Mouse (Mus musculus): ENCODE results near the gene Scyl2. TPM values are rescaled to one million over a fixed set of nuclear protein-coding genes. Genes with fewer than 3 reads are reported as not detected.
"Not testable (repeated sequence)": the region's sequence is repeated elsewhere in the genome, so short reads cannot be mapped to it uniquely, and the experiment has no call there.

The Scyl2 gene
- polyA plus RNA-seq, 1 experiment from 2014 or later, result 4.3 TPM

DNA sequence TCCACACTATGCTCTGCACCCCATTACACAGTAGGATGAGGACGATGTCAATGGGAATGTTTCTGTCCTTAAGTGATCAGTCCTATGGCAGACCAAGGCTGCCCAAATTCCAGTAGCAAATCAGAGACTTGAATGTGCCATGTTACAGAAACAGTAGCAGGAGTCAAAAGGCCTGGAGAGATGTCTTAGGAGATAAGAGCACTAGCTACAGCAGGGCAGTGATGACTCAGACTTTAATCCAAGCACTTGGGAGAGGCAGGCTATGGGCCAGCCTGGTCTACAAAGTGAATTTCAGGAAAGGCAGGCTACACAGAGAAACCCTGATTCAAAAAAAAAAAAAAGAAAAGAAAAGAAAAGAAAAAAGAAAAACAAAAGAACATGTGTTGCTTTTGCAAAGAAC, 6.6 kb downstream of the Scyl2 start:
- no peaks in the 10 kb centered on the region for H3K9me3 ChIP-seq (replicated peaks)
- H3K27ac ChIP-seq, result no peak overlapping the region
- no peak overlapping the region for H3K9ac ChIP-seq
- H3K27me3 ChIP-seq, result no peaks in the 10 kb centered on the region
- no peak overlapping the region for H3K4me3 ChIP-seq (replicated peaks)
- ATAC-seq (ENCODE audit: low read depth) (peak; percentile 54; the same call in 1 of the 2 replicates), DNase-seq (no peak)
- 78% methylated on average over 1 of the region's 1 CpGs for WGBS (ENCODE audit: insufficient replicate concordance)
- H3K4me1 ChIP-seq (replicated peaks), result peaks cover 52% of the 10 kb centered on the region
- H3K36me3 ChIP-seq, result peaks cover 16% of the 10 kb centered on the region; the same call in 1 of the 2 replicates
- H3K4me2 ChIP-seq, result no peak overlapping the region

DNA sequence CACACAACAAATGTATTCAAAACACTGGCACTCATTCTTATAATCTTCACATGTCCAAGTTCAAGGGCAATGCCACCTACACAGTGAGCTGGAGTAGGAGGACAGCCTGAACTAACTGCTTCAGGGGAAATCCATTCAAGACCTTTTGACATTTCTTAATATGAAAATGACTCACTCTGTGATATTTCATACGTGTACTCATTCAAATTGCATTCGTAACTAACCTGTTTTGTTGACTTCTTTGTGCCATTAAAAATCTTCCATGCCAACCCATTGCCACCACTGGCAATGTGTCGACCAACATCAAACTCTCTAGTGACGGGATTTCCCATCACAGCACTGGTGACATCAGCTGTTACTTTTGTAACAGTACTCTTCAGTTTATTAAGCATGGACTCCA, 8.0 kb downstream of the Scyl2 start:
- H3K9ac ChIP-seq, result no peak overlapping the region
- no peak for ATAC-seq (ENCODE audit: low read depth)
- no peaks in the 10 kb centered on the region for H3K27me3 ChIP-seq
- H3K4me2 ChIP-seq, result no peak overlapping the region
- H3K4me3 ChIP-seq (replicated peaks), result no peak overlapping the region
- no peaks in the 10 kb centered on the region for H3K9me3 ChIP-seq (replicated peaks)
- WGBS (ENCODE audit: insufficient replicate concordance), result 79% methylated on average over 4 of the region's 4 CpGs
- peaks cover 12% of the 10 kb centered on the region; the same call in 1 of the 2 replicates for H3K36me3 ChIP-seq
- DNase-seq, result no peak
- peaks cover 38% of the 10 kb centered on the region for H3K4me1 ChIP-seq (replicated peaks)
- H3K27ac ChIP-seq, result no peak overlapping the region

- ATAC-seq (ENCODE audit: low read depth), result no peak
- WGBS (ENCODE audit: insufficient replicate concordance), result 84% methylated on average over 4 of the region's 4 CpGs
- no peak overlapping the region for H3K27ac ChIP-seq
Measured at GRCm38 (mm10) chr10:89676609-89677008, 9.5 kb downstream of the Scyl2 start.

GRCm38 (mm10) chr10:89670371-89670770, 15.7 kb downstream of the Scyl2 start:
- DNase-seq; H3K4me1 ChIP-seq (replicated peaks); H3K27me3 ChIP-seq; ATAC-seq (ENCODE audit: low read depth); H3K4me2 ChIP-seq; H3K9me3 ChIP-seq (replicated peaks); H3K27ac ChIP-seq; H3K4me3 ChIP-seq (replicated peaks); H3K36me3 ChIP-seq; H3K9ac ChIP-seq: not testable (repeated sequence)
- WGBS (ENCODE audit: insufficient replicate concordance), result 89% methylated on average over 5 of the region's 5 CpGs

More at GRCm38 (mm10) chr10:89676609-89677008, 9.5 kb downstream of the Scyl2 start:
- H3K9me3 ChIP-seq (replicated peaks), result no peaks in the 10 kb centered on the region
- no peak overlapping the region for H3K4me2 ChIP-seq
- H3K4me1 ChIP-seq (replicated peaks), result peaks cover 25% of the 10 kb centered on the region
- no peak for DNase-seq
- no peak overlapping the region for H3K9ac ChIP-seq
- H3K36me3 ChIP-seq, result peaks cover 10% of the 10 kb centered on the region; the same call in 1 of the 2 replicates
- H3K27me3 ChIP-seq, result no peaks in the 10 kb centered on the region
- no peak overlapping the region for H3K4me3 ChIP-seq (replicated peaks)

DNA sequence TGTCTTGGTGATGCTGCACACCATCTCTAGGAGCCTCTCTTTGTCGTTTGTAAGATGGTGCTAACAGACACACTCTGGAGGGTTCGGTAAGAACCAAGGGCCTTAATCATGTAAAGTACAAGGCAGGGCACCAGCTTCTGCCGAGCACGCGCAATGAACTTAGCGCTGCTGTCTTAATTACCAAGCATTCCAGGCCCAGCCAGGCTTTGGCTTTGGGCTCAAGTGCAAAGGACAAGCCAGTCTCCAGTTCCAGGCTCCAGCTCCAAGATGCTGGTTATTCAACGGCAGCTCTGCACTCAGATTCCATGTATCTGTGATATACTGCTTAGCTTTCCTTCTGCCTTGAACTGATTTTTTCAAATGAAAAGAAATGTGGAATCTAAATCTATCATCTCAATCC, 18.5 kb downstream of the Scyl2 start:
- no peak overlapping the region for H3K4me2 ChIP-seq
- no peak for ATAC-seq (ENCODE audit: low read depth)

DNA sequence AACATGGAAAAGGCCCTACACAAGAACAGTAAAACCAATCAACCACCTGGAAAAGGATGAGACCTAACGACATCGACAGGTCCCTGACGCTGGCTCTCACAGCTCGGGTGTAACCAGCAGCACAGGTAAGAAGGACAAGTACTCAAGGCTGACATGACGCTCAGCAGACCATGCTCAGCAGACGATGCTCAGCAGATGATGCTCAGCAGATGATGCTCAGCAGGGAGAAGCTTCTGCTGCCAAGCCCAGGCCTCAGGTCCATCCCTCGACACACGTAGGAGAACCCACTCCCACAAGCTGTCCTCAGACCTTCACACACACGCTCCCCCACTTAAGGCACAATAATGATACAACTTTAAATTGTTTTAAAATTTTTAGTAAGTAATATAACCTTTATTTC, 20.4 kb downstream of the Scyl2 start:
- ATAC-seq (ENCODE audit: low read depth), result no peak
- Histone ChIP-seq H3K36me3 (peaks cover 28% of the 10 kb centered on the region), H3K4me2 (no peak overlapping the region), H3K4me1 (replicated peaks) (no peaks in the 10 kb centered on the region), H3K9me3 (replicated peaks) (no peaks in the 10 kb centered on the region), H3K4me3 (replicated peaks) (no peak overlapping the region), H3K27ac (no peak overlapping the region), H3K9ac (no peak overlapping the region), H3K27me3 (no peaks in the 10 kb centered on the region)
- WGBS (ENCODE audit: insufficient replicate concordance), result 88% methylated on average over 9 of the region's 9 CpGs
- no peak for DNase-seq

More for the DNA sequence above, 18.5 kb downstream of the Scyl2 start:
- no peak overlapping the region for H3K27ac ChIP-seq
- H3K4me1 ChIP-seq (replicated peaks), result no peaks in the 10 kb centered on the region
- peaks cover 17% of the 10 kb centered on the region; the same call in 1 of the 2 replicates for H3K36me3 ChIP-seq
- 84% methylated on average over 7 of the region's 7 CpGs for WGBS (ENCODE audit: insufficient replicate concordance)
- H3K4me3 ChIP-seq (replicated peaks), result no peak overlapping the region
- H3K9ac ChIP-seq, result no peak overlapping the region
- no peaks in the 10 kb centered on the region for H3K9me3 ChIP-seq (replicated peaks)
- no peak for DNase-seq
- H3K27me3 ChIP-seq, result no peaks in the 10 kb centered on the region

DNA sequence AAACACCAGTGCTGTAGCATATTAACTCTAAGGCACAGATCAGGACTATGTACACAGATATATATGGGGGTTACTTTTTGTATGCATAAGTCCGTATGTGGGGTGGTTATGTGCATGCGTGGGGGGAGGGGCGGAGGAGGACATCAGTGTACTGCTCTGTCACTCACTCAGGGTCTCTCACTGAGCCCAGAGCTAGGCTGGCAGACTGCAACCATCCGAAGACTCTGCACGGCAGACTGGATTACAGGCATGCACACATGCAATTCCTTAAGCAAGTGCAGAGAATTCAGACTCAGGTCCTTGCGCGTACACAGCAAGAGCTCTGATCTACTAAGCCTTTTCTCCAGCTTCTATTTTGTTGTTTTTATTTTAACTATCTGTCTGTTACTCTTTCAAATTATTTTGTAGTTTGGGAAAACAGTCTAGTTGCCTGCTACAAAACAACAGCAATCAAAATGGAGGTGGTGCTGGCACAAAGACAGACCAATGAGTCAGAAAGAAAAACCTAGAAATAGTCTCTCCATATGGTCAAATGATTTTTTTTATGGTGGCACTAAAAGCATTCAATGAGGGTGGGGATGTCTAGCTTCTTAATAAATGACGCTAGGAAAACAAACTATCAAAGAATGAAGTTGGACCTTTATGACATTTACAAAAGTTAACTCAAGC, 21.0 kb downstream of the Scyl2 start:
- Histone ChIP-seq H3K27me3 (no peaks in the 10 kb centered on the region), H3K4me3 (replicated peaks) (no peak overlapping the region), H3K27ac (no peak overlapping the region), H3K9me3 (replicated peaks) (no peaks in the 10 kb centered on the region), H3K4me2 (no peak overlapping the region), H3K36me3 (peaks cover 32% of the 10 kb centered on the region), H3K4me1 (replicated peaks) (no peaks in the 10 kb centered on the region), H3K9ac (no peak overlapping the region)
- ATAC-seq (ENCODE audit: low read depth) (no peak), DNase-seq (no peak)
- WGBS (ENCODE audit: insufficient replicate concordance), result 86% methylated on average over 8 of the region's 8 CpGs

DNA sequence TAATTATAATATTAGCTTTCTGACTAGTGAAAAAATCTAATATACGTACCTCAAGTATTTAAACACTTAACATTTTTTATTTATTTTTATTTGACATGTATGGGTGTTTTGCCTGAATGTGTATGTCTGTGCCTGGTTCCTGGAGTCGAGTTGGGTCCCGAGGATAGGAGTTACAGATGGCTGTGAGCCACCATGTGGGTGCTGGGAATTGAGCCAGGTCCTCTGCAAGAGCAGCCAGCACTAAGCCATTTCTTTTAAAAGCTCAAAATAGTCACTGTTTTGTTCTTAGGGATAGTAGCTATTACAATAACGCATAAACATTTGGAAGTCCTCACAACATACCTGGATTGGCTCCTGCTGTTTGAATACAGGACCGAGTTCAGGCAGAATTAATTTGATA, 29.7 kb downstream of the Scyl2 start:
- no peaks in the 10 kb centered on the region for H3K9me3 ChIP-seq (replicated peaks)
- WGBS (ENCODE audit: insufficient replicate concordance), result 81% methylated on average over 5 of the region's 5 CpGs
- peaks cover 72% of the 10 kb centered on the region for H3K36me3 ChIP-seq
- ATAC-seq (ENCODE audit: low read depth), result no peak
- H3K4me1 ChIP-seq (replicated peaks), result no peaks in the 10 kb centered on the region
- no peak overlapping the region for H3K4me2 ChIP-seq
- no peak for DNase-seq
- H3K27ac ChIP-seq, result no peak overlapping the region
- no peak overlapping the region for H3K4me3 ChIP-seq (replicated peaks)
- H3K27me3 ChIP-seq, result no peaks in the 10 kb centered on the region
- no peak overlapping the region for H3K9ac ChIP-seq

DNA sequence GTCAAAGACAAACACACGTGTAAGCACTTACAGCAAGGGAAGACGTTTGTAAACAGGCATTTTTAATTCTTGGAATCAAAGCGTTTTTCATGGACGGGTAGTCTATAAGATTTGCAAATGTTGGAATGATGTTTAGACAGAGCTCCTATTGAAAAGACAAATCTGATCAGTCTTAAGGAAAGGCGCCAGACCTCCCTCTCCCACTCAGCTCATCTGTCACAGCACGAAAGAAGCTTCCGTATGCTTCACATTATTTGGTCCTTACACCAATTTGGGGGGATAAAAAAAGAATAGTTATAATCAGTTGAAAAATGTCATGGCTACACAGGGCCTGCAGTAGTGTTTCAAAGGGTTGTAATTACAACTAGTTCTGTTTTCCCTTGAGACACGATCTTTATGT, 33.2 kb downstream of the Scyl2 start:
- Histone ChIP-seq H3K4me3 (replicated peaks) (no peak overlapping the region), H3K27ac (no peak overlapping the region), H3K4me2 (no peak overlapping the region), H3K27me3 (no peaks in the 10 kb centered on the region), H3K9ac (no peak overlapping the region), H3K9me3 (replicated peaks) (no peaks in the 10 kb centered on the region), H3K4me1 (replicated peaks) (no peaks in the 10 kb centered on the region), H3K36me3 (peaks cover 72% of the 10 kb centered on the region)
- ATAC-seq (ENCODE audit: low read depth) (no peak), DNase-seq (no peak)
- WGBS (ENCODE audit: insufficient replicate concordance), result 78% methylated on average over 8 of the region's 8 CpGs

DNA sequence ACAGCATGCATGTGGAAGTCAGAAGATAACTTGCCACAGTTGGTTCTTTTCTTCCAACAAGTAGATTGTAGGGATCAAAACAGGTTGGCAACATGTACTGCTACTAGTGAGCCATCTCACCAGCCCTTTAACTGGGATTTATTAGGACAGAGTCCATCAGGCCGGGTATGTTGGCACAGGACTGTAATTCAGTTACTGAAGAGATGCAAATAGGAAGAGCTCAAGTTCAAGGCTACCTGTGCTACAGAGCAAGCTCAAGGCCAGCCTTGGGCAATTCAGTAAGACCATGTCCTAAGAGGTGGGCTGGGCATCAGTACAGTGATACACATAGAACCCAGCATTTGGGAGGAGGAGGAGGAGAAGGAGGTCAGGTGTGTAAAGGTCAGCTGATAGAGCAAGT, 34.4 kb downstream of the Scyl2 start:
- no peak for DNase-seq
- H3K36me3 ChIP-seq, result peaks cover 62% of the 10 kb centered on the region

DNA sequence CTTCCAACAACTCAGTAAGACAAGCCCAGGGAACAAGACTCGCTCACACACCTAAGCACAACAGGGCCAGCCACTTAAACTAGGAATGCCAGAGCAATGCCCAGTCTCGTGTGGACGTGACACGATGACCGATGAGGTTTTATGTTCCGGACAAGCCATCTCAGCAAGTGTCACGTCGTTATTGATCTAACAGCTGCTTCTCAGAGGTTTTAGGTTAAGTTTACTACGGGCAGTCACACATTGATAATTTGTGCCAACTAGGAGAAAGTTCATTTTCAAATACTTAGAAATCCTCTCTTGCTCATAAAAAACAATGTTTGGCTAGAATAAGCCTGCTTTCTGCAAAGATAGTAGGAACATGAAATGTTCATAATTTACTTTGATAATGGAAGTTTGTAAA, 39.2 kb downstream of the Scyl2 start:
- 82% methylated on average over 9 of the region's 9 CpGs for WGBS (ENCODE audit: insufficient replicate concordance)
- DNase-seq, result no peak
- Histone ChIP-seq H3K4me1 (replicated peaks) (no peaks in the 10 kb centered on the region), H3K4me2 (no peak overlapping the region), H3K4me3 (replicated peaks) (no peak overlapping the region), H3K36me3 (peaks cover 59% of the 10 kb centered on the region), H3K9me3 (replicated peaks) (no peaks in the 10 kb centered on the region), H3K27me3 (no peaks in the 10 kb centered on the region), H3K27ac (no peak overlapping the region), H3K9ac (no peak overlapping the region)
- ATAC-seq (ENCODE audit: low read depth), result no peak

More for the DNA sequence above, 34.4 kb downstream of the Scyl2 start:
- H3K4me3 ChIP-seq (replicated peaks), result no peak overlapping the region
- H3K27ac ChIP-seq, result no peak overlapping the region
- no peak overlapping the region for H3K4me2 ChIP-seq
- no peaks in the 10 kb centered on the region for H3K9me3 ChIP-seq (replicated peaks)
- no peaks in the 10 kb centered on the region for H3K4me1 ChIP-seq (replicated peaks)
- WGBS (ENCODE audit: insufficient replicate concordance), result 80% methylated on average over 1 of the region's 1 CpGs
- H3K27me3 ChIP-seq, result no peaks in the 10 kb centered on the region
- no peak for ATAC-seq (ENCODE audit: low read depth)
- H3K9ac ChIP-seq, result no peak overlapping the region

- Histone ChIP-seq H3K36me3 (peaks cover 21% of the 10 kb centered on the region), H3K27me3 (no peaks in the 10 kb centered on the region), H3K4me1 (replicated peaks) (peaks cover 8% of the 10 kb centered on the region), H3K9ac (no peak overlapping the region), H3K27ac (no peak overlapping the region), H3K9me3 (replicated peaks) (no peaks in the 10 kb centered on the region), H3K4me3 (replicated peaks) (no peak overlapping the region), H3K4me2 (no peak overlapping the region)
- ATAC-seq (ENCODE audit: low read depth) (no peak), DNase-seq (no peak)
- 59% methylated on average over 3 of the region's 3 CpGs for WGBS (ENCODE audit: insufficient replicate concordance)
Measured at GRCm38 (mm10) chr10:89637001-89637400, 49.1 kb downstream of the Scyl2 start.
